Mouse (Mus musculus) embryo, embryonic 11 days (tissue): ENCODE data around the gene Serpina11.

ENCODE experiments used
- DNase-seq: peaks from one replicate; pipeline ENCODE4 v3.0.0-alpha.2; 2015

Serpina11 gene

GRCm38 (mm10) chr12:103989857-103990256, at the start of gene Serpina11:
Gene Serpina11, minus strand, starts transcription at chr12:103989957.
- DNase-seq: no peak

GRCm38 (mm10) chr12:104038181-104038580, 48.4 kb upstream of the Serpina11 start:
- DNase-seq: no peak

- no peak for DNase-seq
Observed at GRCm38 (mm10) chr12:104033752-104034151, 44.0 kb upstream of the Serpina11 start.

- peak; percentile 39 for DNase-seq
Observed at GRCm38 (mm10) chr12:104029986-104030385, 40.2 kb upstream of the Serpina11 start.

- DNase-seq: no peak
Observed at GRCm38 (mm10) chr12:104015280-104015679, 25.5 kb upstream of the Serpina11 start.

GRCm38 (mm10) chr12:104013620-104014019, 23.9 kb upstream of the Serpina11 start, which contains the start of gene Serpina9:
Gene Serpina9, minus strand, starts transcription at chr12:104013755.
- DNase-seq: no peak

GRCm38 (mm10) chr12:104004689-104005088, 14.9 kb upstream of the Serpina11 start:
- DNase-seq: no peak

- DNase-seq: no peak
Observed at GRCm38 (mm10) chr12:104003238-104003612, 13.5 kb upstream of the Serpina11 start.

- DNase-seq: no peak
Observed at GRCm38 (mm10) chr12:104002569-104003237, 12.9 kb upstream of the Serpina11 start.

GRCm38 (mm10) chr12:104000594-104000993, 10.8 kb upstream of the Serpina11 start:
- no peak for DNase-seq

GRCm38 (mm10) chr12:103999611-104000010, 9.9 kb upstream of the Serpina11 start:
- no peak for DNase-seq

- DNase-seq: no peak
Observed at GRCm38 (mm10) chr12:103996513-103996912, 6.8 kb upstream of the Serpina11 start.

- DNase-seq: peak; percentile 63
Observed at GRCm38 (mm10) chr12:103995292-103996072, 5.7 kb upstream of the Serpina11 start.

- DNase-seq: no peak
Observed at GRCm38 (mm10) chr12:103992945-103993344, 3.2 kb upstream of the Serpina11 start.

GRCm38 (mm10) chr12:103989514-103989767, 316 bp downstream of the Serpina11 start:
- DNase-seq: no peak

GRCm38 (mm10) chr12:103988754-103989513, 823 bp downstream of the Serpina11 start:
- no peak for DNase-seq

GRCm38 (mm10) chr12:103985868-103986267, 3.9 kb downstream of the Serpina11 start:
- no peak for DNase-seq

- DNase-seq: peak; percentile 47
Observed at GRCm38 (mm10) chr12:103984935-103985334, 4.8 kb downstream of the Serpina11 start.

GRCm38 (mm10) chr12:103981646-103982360, 8.0 kb downstream of the Serpina11 start:
- DNase-seq: no peak

- no peak for DNase-seq
Observed at GRCm38 (mm10) chr12:103978294-103978693, 11.5 kb downstream of the Serpina11 start.

GRCm38 (mm10) chr12:103977846-103978245, 11.9 kb downstream of the Serpina11 start:
- peak; percentile 37 for DNase-seq

GRCm38 (mm10) chr12:103977060-103977459, 12.7 kb downstream of the Serpina11 start:
- DNase-seq: no peak

- DNase-seq: no peak
Observed at GRCm38 (mm10) chr12:103971080-103971479, 18.7 kb downstream of the Serpina11 start.
